Mouse (Mus musculus) C2C12 (cell line): Measurements from ENCODE around the gene Sfxn4. TPM values are rescaled to one million over a fixed set of nuclear protein-coding genes. Genes with fewer than 3 reads are reported as not detected.

Source experiments
- H3K27me3 ChIP-seq: one replicate; pipeline ENCODE4 v1.6.1; 2011; ENCODE audit not compliant: control insufficient read depth, insufficient read depth, insufficient read length
- H3K36me3 ChIP-seq: one replicate; pipeline ENCODE4 v1.6.1; 2011; ENCODE audit not compliant: control insufficient read depth, insufficient read depth
- H3K4me3 ChIP-seq: one replicate; pipeline ENCODE4 v1.5.1; 2011; ENCODE audit warnings: mild to moderate bottlenecking, control low read depth; ENCODE audit not compliant: poor library complexity, insufficient read depth, severe bottlenecking
- H3K79me2 ChIP-seq: one replicate; pipeline ENCODE4 v1.6.1; 2011; ENCODE audit not compliant: control insufficient read depth, insufficient read depth
- H3K79me3 ChIP-seq: one replicate; pipeline ENCODE4 v1.6.1; 2011; ENCODE audit warnings: low read depth, control low read depth
- H3ac ChIP-seq: one replicate; pipeline ENCODE3; 2011; ENCODE audit warnings: low read depth; ENCODE audit not compliant: control insufficient read depth, insufficient read length
- CEBPB ChIP-seq: IDR thresholded peaks from one replicate; pipeline ENCODE4 v1.6.1; 2011; ENCODE audit warnings: low read depth, mild to moderate bottlenecking, control low read depth, moderate library complexity
- CTCF ChIP-seq: IDR thresholded peaks from one replicate; pipeline ENCODE4 v1.5.1; 2011; ENCODE audit not compliant: control insufficient read depth, insufficient read depth, insufficient read length
- FOSL1 ChIP-seq: IDR thresholded peaks from one replicate; pipeline ENCODE4 v1.8.0; 2011; ENCODE audit warnings: mild to moderate bottlenecking, low read length; ENCODE audit not compliant: poor library complexity, insufficient read depth, severe bottlenecking
- MAX ChIP-seq: IDR thresholded peaks from one replicate; pipeline ENCODE4 v1.6.1; 2011; ENCODE audit warnings: mild to moderate bottlenecking, control low read depth
- MYOD1 ChIP-seq: IDR thresholded peaks from one replicate; pipeline ENCODE4 v1.6.1; 2011; ENCODE audit warnings: low read depth; ENCODE audit not compliant: control insufficient read depth, insufficient read length
- MYOG ChIP-seq: IDR thresholded peaks from one replicate; pipeline ENCODE4 v1.6.1; 2011; ENCODE audit not compliant: control insufficient read depth, insufficient read length; ENCODE audit errors: extremely low read depth
- USF1 ChIP-seq: IDR thresholded peaks from one replicate; pipeline ENCODE4 v1.6.1; 2011; ENCODE audit warnings: low read depth, mild to moderate bottlenecking, control low read depth, moderate library complexity
- polyA plus RNA-seq: library from polyadenylated mRNA; unstranded; fragments of >200 nt; fragmentation: generic; extraction: Trizol; gene quantifications from one replicate; pipeline ENCODE4 v1.2.1, GENCODE M21; 2012; ENCODE audit warnings: missing spikeins

The Sfxn4 gene
- polyA plus RNA-seq, 1 experiment = 1.8 TPM

- TF ChIP-seq FOSL1 (no peak), MYOD1 (no peak), MAX (no peak), MYOG (no peak), CEBPB (no peak), USF1 (no peak), CTCF (no peak)
- Histone ChIP-seq H3K4me3 (no peak overlapping the region), H3K27me3 (no peaks in the 10 kb centered on the region), H3K79me2 (peaks cover 80% of the 10 kb centered on the region), H3K36me3 (peaks cover 56% of the 10 kb centered on the region), H3K79me3 (peaks cover 79% of the 10 kb centered on the region), H3ac (no peak overlapping the region)
These were observed 73.7 kb downstream of the Sfxn4 start for GRCm38 (mm10) chr19:60787465-60788150.

Other genes starting within 250 kb of the Sfxn4 start
- gene Nanos1, start 105.5 kb downstream of the Sfxn4 start, polyA plus RNA-seq = 2.8 TPM
- gene Eif3a, start 70.8 kb downstream of the Sfxn4 start, polyA plus RNA-seq = 68.7 TPM
- 8.5 TPM for gene Fam45a, start 49.9 kb downstream of the Sfxn4 start, polyA plus RNA-seq
- 83.1 TPM for gene Prdx3, start 13.1 kb upstream of the Sfxn4 start, polyA plus RNA-seq
- gene Grk5, start 28.3 kb upstream of the Sfxn4 start, polyA plus RNA-seq = 1.1 TPM